Mouse (Mus musculus): ENCODE measurements around the gene Vmn2r103. TPM values are rescaled to one million over a fixed set of nuclear protein-coding genes. Genes with fewer than 3 reads are reported as not detected.

Vmn2r103 gene
- not detected for total RNA-seq (2021)
- long read RNA-seq, experiment 1, result 0 reads
- long read RNA-seq, experiment 2, result 0 reads

DNA sequence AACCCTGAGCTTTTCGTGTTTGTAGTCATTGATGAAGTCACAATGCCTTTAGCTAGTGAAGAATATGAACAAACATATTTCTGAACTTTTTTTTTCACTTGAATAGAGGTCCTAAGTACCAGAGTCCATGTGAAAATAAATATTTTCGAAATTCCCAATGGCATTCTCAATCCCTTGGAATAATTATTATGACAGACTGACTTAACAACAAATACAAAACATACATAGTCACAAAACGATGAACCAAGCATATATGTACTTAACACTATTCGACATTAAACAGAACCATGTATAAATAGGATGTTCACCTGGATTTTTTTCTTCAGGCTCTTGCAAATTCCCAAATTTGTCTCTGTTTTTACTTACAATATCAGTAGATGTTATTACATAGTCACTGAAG lies at the start of gene Vmn2r103:
Gene Vmn2r103 (plus strand): TSS at position 301 of the 400 bp plus-strand sequence.
- Histone ChIP-seq H3K4me3 (no peak within 1 kb of the TSS), H3K27ac (no peak within 1 kb of the TSS)
- DNase-seq (ENCODE audit: extremely low spot score in 1 of 2, low spot score in 2 of 2), result no peak
- TF ChIP-seq CTCF (IDR thresholded peaks at IDR 0.05), result no peak
- intact Hi-C loops (cut with DNase I), result no loop called here

DNA sequence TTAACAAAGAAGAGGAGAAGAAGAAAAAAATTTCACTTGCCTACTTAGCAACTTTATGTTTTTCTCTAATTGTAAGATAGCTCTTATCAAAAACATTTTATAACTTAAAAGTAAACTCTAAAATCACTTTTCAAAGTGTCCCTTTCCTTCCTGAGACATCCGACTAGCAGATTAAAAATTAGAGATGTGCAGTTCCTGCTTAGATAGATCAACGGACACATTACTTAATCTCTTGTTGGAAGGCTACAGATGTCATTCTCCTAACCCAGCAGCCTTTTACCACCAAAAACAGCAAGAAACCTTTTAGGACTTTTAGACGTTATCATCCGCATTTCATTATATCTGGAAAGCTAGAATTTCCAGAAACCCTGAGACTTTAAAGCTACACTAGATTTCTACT lies 5.8 kb downstream of the Vmn2r103 start:
- no peak overlapping the region for H3K27ac ChIP-seq
- intact Hi-C loops (cut with DNase I), result no loop called here
- DNase-seq (ENCODE audit: extremely low spot score in 1 of 2, low spot score in 2 of 2), result no peak
- H3K4me3 ChIP-seq, result no peak overlapping the region
- TF ChIP-seq CTCF (IDR thresholded peaks at IDR 0.05), result no peak

DNA sequence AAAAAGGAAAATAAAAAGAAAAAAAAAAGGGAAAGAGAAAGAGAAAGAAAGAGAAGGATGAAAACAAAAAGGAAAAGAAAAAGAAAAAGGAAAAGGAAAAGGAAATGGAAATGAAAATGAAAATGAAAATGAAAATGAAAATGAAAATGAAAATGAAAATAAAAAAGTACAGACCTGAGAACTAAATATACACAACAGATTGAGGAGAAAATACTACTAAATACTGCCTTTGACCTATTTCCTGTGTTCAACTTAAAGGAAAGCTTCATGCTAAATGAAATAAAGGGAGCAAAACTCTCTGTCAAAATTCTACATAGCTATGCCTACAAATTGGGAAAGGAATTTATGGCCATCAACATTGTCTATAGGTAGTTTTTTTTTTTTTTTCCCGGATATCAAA lies 16.1 kb downstream of the Vmn2r103 start:
- no peak for DNase-seq (ENCODE audit: extremely low spot score in 1 of 2, low spot score in 2 of 2)
- Histone ChIP-seq H3K4me3 (no peak overlapping the region), H3K27ac (no peak overlapping the region)
- intact Hi-C loops (cut with DNase I), result no loop called here
- TF ChIP-seq CTCF (IDR thresholded peaks at IDR 0.05), result no peak

Other genes with a start within 250 kb of the Vmn2r103 start
- not detected for gene Vmn2r101, start 196.1 kb upstream of the Vmn2r103 start, total RNA-seq (2021)
- not detected for gene Vmn2r102, start 113.0 kb upstream of the Vmn2r103 start, total RNA-seq (2021)

Data from left cerebral cortex, adult 2 months (tissue).